Mouse (Mus musculus) testis, adult 2 months (tissue): ENCODE measurements at regions not wholly inside any gene's neighbourhood (a gene's known extent, or its start where the extent isn't known, plus 50 kb on each side); places are given as distances from the start of the nearest gene placed in this dataset.

ENCODE experiments used
- H3K27ac ChIP-seq: fragments of 200-500 bp; 2 replicates; pipeline ENCODE4 v1.5.1; 2012; ENCODE audit warnings: low read depth, low read length; ENCODE audit not compliant: control insufficient read depth, insufficient read depth
- H3K27me3 ChIP-seq: fragments of 200-500 bp; 2 replicates; pipeline ENCODE4 v1.6.1; 2012; ENCODE audit warnings: mild to moderate bottlenecking, low read length, moderate library complexity; ENCODE audit not compliant: control insufficient read depth, insufficient read depth
- H3K36me3 ChIP-seq: fragments of 200-500 bp; 2 replicates; pipeline ENCODE4 v1.6.1; 2012; ENCODE audit warnings: mild to moderate bottlenecking, low read length; ENCODE audit not compliant: control insufficient read depth, insufficient read depth
- H3K4me1 ChIP-seq: fragments of 200-500 bp; 2 replicates; pipeline ENCODE4 v1.6.1; 2012; ENCODE audit warnings: low read length; ENCODE audit not compliant: control insufficient read depth, insufficient read depth
- H3K4me3 ChIP-seq: fragments of 200-500 bp; 2 replicates; pipeline ENCODE4 v1.5.1; 2012; ENCODE audit warnings: low read depth, mild to moderate bottlenecking, low read length, moderate library complexity, mixed read lengths; ENCODE audit not compliant: control insufficient read depth
- CTCF ChIP-seq: fragments of 200-500 bp; IDR thresholded peaks from 2 replicates; pipeline ENCODE4 v1.5.1; 2012; ENCODE audit warnings: low read depth, mild to moderate bottlenecking, inconsistent platforms, low read length, moderate library complexity; ENCODE audit not compliant: control insufficient read depth, insufficient read depth, insufficient replicate concordance
- POLR2A ChIP-seq: fragments of 200-500 bp; IDR thresholded peaks from 2 replicates; pipeline ENCODE4 v1.6.1; 2012; ENCODE audit warnings: low read depth, mild to moderate bottlenecking, inconsistent platforms, low read length, moderate library complexity; ENCODE audit not compliant: control insufficient read depth

- TF ChIP-seq CTCF = no peak
- no peak for TF ChIP-seq POLR2A
- no peak overlapping the region for H3K27ac ChIP-seq
These were observed 144.3 kb upstream of the Lyplal1 start for GRCm38 (mm10) chr1:186261326-186261833.

GRCm38 (mm10) chr1:186257611-186258010 is 140.5 kb upstream of the Lyplal1 start:
- no peak overlapping the region for H3K27ac ChIP-seq
- no peaks in the 10 kb centered on the region for H3K36me3 ChIP-seq
- H3K4me1 ChIP-seq = no peaks in the 10 kb centered on the region
- H3K4me3 ChIP-seq = no peak overlapping the region
- H3K27me3 ChIP-seq = no peaks in the 10 kb centered on the region
- TF ChIP-seq CTCF (no peak), POLR2A (no peak)

More at GRCm38 (mm10) chr1:186261326-186261833, 144.3 kb upstream of the Lyplal1 start:
- no peak overlapping the region for H3K4me3 ChIP-seq
- H3K27me3 ChIP-seq = no peaks in the 10 kb centered on the region
- no peaks in the 10 kb centered on the region for H3K36me3 ChIP-seq
- H3K4me1 ChIP-seq = no peaks in the 10 kb centered on the region

GRCm38 (mm10) chr1:186255476-186256080 is 138.5 kb upstream of the Lyplal1 start:
- Histone ChIP-seq H3K27ac (no peak overlapping the region), H3K36me3 (no peaks in the 10 kb centered on the region), H3K27me3 (no peaks in the 10 kb centered on the region), H3K4me3 (no peak overlapping the region), H3K4me1 (no peaks in the 10 kb centered on the region)
- TF ChIP-seq CTCF (no peak), POLR2A (no peak)

GRCm38 (mm10) chr1:186254500-186254899 is 137.4 kb upstream of the Lyplal1 start:
- no peak for TF ChIP-seq CTCF
- no peak for TF ChIP-seq POLR2A
- Histone ChIP-seq H3K36me3 (no peaks in the 10 kb centered on the region), H3K4me1 (no peaks in the 10 kb centered on the region), H3K27ac (no peak overlapping the region), H3K4me3 (no peak overlapping the region), H3K27me3 (no peaks in the 10 kb centered on the region)

- no peak for TF ChIP-seq POLR2A
- no peak for TF ChIP-seq CTCF
- no peak overlapping the region for H3K27ac ChIP-seq
- no peaks in the 10 kb centered on the region for H3K36me3 ChIP-seq
- H3K27me3 ChIP-seq = no peaks in the 10 kb centered on the region
- H3K4me1 ChIP-seq = no peaks in the 10 kb centered on the region
- no peak overlapping the region for H3K4me3 ChIP-seq
These were observed 135.4 kb upstream of the Lyplal1 start for GRCm38 (mm10) chr1:186252551-186252950.

GRCm38 (mm10) chr1:186250316-186250715 is 133.2 kb upstream of the Lyplal1 start:
- Histone ChIP-seq H3K4me1 (no peaks in the 10 kb centered on the region), H3K27ac (no peak overlapping the region; the same call in 1 of the 2 replicates), H3K36me3 (no peaks in the 10 kb centered on the region), H3K4me3 (no peak overlapping the region), H3K27me3 (no peaks in the 10 kb centered on the region)
- TF ChIP-seq CTCF (no peak), POLR2A (no peak)

GRCm38 (mm10) chr1:186249214-186249613 is 132.1 kb upstream of the Lyplal1 start:
- TF ChIP-seq POLR2A (no peak), CTCF (no peak)
- no peaks in the 10 kb centered on the region for H3K27me3 ChIP-seq
- no peaks in the 10 kb centered on the region for H3K4me1 ChIP-seq
- no peak overlapping the region for H3K27ac ChIP-seq
- no peaks in the 10 kb centered on the region for H3K36me3 ChIP-seq
- no peak overlapping the region for H3K4me3 ChIP-seq

GRCm38 (mm10) chr1:186245723-186246440 is 128.8 kb upstream of the Lyplal1 start:
- H3K27ac ChIP-seq = no peak overlapping the region
- H3K36me3 ChIP-seq = no peaks in the 10 kb centered on the region
- TF ChIP-seq POLR2A (no peak), CTCF (no peak)

More at GRCm38 (mm10) chr1:186245723-186246440, 128.8 kb upstream of the Lyplal1 start:
- H3K4me1 ChIP-seq = no peaks in the 10 kb centered on the region
- no peak overlapping the region for H3K4me3 ChIP-seq
- H3K27me3 ChIP-seq = no peaks in the 10 kb centered on the region
